Mouse (Mus musculus): Measurements from ENCODE around the gene Dpy19l3.

- TF ChIP-seq CTCF (IDR thresholded peaks at IDR 0.05; ENCODE audit: low read depth) = no peak
- no peak for TF ChIP-seq EP300 (IDR thresholded peaks at IDR 0.05; ENCODE audit: low read depth)
These were observed 18.1 kb upstream of the Dpy19l3 start for GRCm38 (mm10) chr7:35772347-35772746.

Data from liver, embryonic 14.5 days (tissue).